Mouse (Mus musculus) testis, postnatal 10 days (tissue): Measurements from ENCODE around the gene C1qtnf5.
A peak's percentile ranks its signal among the peaks of the same experiment; 100 is the strongest.
"Not testable (repeated sequence)": the region's sequence is repeated elsewhere in the genome, so short reads cannot be mapped to it uniquely, and the experiment has no call there.

Experiments used
- DNase-seq: peaks from one replicate; pipeline ENCODE4 v3.0.0; 2021; ENCODE audit warnings: low spot score

The C1qtnf5 gene

GRCm38 (mm10) chr9:44106182-44106581 lies 863 bp upstream of the C1qtnf5 start:
- DNase-seq, result no peak

DNA sequence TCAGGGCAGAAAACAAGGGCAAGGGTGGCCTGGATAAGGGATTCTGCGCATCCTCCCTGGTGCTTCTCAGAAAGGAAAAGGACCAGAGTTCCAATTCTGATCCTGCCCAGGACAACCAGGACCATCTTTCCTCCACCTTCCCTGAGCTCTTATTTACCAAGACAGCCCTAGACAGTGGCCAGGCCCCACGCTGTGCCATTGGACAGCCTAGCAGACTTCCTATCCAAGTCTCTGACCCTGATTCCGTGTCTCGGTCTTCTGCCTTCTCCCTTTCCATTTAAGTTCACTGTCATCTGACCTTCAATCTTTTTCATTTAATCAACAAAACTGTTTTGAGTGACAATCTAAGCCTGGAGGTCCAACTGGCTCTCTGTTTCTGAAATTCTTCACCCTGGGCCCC lies 449 bp upstream of the C1qtnf5 start:
- DNase-seq, result no peak

GRCm38 (mm10) chr9:44107557-44108179 lies 623 bp downstream of the C1qtnf5 start:
- DNase-seq, result peak; percentile 84

DNA sequence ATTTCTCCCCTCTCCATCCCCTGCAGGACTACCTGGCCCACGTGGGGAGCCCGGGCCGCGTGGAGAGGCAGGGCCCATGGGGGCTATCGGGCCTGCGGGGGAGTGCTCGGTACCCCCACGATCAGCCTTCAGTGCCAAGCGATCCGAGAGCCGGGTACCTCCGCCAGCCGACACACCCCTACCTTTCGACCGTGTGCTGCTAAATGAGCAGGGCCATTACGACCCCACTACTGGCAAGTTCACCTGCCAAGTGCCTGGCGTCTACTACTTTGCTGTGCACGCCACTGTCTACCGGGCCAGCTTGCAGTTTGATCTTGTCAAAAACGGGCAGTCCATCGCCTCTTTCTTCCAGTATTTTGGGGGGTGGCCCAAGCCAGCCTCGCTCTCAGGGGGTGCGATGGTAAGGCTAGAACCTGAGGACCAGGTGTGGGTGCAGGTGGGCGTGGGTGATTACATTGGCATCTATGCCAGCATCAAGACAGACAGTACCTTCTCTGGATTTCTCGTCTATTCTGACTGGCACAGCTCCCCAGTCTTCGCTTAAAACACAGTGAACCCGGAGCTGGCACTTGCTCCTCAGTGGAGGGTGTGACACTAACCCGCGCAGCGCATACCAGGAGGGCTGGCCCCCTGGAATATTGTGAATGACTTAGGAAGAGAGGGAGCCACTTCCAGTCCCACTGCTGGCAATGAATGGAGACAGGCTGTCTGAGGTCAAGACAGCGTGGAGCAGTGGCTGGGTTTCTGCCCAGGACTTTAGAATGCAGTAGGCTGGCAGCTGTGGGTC lies 1.4 kb downstream of the C1qtnf5 start:
- no peak for DNase-seq

DNA sequence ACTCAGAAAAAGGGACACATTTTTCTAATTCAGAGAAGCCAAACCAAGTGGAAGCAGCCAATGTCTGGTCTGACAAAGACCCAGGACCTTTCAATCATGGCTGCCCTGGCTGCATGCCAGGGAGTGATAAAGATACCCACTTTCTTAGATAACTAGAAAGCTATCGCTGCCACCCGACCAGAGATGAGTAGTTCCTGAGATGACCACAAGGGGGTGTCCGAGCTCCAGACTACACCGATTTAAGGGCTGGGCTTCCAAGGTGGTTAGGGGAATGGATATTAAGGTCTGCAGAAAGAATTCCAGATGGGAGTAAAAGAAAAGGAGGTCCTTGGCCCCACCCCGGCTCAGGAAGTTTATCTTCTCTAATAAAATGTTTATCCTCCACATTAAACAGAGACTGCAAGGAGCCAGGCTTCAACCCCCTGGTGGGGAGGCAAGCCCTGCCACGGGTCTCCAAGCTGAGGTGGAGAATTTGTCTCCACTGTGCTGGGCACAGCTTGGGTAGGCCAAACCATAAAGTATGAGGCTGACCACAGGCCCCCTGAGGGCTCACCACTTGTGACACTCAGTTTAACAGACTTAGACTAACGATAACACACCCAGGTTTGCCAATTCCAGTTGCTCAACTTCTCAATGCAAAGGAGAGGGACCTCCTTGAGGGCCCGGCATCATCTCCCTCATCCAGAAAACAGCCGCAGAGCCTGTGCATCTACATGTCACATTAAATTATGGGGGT lies 2.5 kb downstream of the C1qtnf5 start:
- peak; percentile 87 for DNase-seq

DNA sequence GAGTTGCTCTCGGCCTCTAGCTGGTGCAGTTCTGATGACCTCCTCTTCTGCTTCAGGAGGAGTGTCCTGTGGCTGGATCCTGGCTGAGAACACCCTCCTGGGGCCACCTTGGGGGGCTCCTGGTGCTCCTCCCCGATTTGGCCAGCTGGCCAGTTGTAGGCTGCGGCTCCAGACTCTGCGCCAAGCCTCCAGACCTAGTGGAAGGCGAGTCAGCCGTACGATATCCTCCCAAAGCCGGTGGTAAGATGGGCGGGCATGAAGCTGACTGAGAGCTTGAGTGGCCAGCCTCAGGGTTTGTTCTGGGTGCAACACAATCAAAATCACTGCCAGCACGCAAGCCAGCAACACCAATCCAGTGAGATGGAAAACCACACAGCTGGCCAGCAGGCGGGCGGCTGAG lies 4.9 kb downstream of the C1qtnf5 start:
- not testable (repeated sequence) for DNase-seq

- peak; percentile 98 for DNase-seq
These were observed 6.2 kb downstream of the C1qtnf5 start, which contains the start of the genes Gm49380 and Rnf26 for GRCm38 (mm10) chr9:44113105-44113789. TSS of gene Gm49380 (minus strand) at chr9:44113500. TSS of gene Rnf26 (minus strand) at chr9:44113517.

DNA sequence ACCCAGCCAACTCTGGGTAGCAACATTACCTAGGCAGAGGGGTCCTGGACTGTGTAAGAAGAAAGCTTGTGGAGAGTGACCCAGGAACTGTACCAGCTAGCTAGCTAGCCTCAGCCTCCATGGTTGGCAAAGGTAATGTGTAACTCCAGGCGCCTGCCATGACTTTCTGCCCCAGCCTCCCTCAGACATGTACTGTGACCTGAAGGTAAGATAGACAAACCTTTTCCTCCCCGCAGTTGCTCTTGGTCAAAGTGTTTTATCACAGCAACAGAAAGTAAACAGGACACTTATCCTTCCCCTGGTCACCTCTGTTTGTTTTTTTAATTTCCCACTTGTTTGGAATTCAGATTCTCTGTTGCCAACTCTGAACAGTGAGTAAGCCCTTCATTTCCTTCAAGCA lies 7.4 kb downstream of the C1qtnf5 start:
- DNase-seq, result no peak

DNA sequence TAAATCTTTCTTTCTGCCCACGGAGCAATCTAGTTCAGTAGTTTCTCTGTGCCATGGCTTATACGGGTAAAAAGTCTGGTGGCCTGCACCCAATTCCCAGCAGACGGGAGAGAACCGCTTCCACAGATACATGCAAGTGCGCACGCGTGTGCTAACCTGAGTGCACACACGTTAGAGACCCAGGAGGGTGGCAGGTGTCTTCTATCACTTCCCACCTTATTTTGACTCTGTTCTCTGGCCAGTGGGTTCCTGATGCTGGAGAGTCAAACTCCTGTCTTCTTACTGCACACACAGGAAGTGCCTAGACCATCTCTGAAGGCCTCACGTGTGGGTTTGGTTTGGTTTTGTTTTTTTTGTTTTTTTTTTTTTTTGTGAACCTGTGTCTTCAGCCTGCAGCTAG lies 8.6 kb downstream of the C1qtnf5 start:
- DNase-seq, result no peak

GRCm38 (mm10) chr9:44116182-44116581 lies 9.1 kb downstream of the C1qtnf5 start:
- DNase-seq, result no peak

- peak; percentile 75 for DNase-seq
These were observed 12.0 kb downstream of the C1qtnf5 start for GRCm38 (mm10) chr9:44119011-44119410.

GRCm38 (mm10) chr9:44119948-44120465 lies 13.0 kb downstream of the C1qtnf5 start:
- no peak for DNase-seq

GRCm38 (mm10) chr9:44124317-44124716 lies 17.3 kb downstream of the C1qtnf5 start:
- DNase-seq, result no peak

DNA sequence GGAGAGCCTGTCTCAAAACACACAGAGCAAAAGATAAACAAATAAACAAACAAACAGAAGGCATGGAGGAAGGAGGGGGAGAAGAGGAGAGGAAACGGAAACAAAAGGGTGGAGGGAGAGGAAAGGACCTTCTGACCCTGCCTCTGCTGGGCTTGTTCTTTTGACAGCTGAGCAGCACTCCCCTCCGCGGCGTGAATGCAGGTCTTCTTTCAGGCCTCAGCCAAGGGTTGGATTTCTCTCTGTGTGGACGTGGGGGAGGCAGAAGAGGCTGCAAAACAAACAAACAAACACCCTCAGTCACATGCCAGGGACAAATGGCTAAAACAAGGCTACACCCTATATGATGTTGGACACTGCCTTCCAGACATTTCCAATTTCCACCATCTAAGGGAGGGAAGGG lies 18.0 kb downstream of the C1qtnf5 start:
- DNase-seq, result no peak

DNA sequence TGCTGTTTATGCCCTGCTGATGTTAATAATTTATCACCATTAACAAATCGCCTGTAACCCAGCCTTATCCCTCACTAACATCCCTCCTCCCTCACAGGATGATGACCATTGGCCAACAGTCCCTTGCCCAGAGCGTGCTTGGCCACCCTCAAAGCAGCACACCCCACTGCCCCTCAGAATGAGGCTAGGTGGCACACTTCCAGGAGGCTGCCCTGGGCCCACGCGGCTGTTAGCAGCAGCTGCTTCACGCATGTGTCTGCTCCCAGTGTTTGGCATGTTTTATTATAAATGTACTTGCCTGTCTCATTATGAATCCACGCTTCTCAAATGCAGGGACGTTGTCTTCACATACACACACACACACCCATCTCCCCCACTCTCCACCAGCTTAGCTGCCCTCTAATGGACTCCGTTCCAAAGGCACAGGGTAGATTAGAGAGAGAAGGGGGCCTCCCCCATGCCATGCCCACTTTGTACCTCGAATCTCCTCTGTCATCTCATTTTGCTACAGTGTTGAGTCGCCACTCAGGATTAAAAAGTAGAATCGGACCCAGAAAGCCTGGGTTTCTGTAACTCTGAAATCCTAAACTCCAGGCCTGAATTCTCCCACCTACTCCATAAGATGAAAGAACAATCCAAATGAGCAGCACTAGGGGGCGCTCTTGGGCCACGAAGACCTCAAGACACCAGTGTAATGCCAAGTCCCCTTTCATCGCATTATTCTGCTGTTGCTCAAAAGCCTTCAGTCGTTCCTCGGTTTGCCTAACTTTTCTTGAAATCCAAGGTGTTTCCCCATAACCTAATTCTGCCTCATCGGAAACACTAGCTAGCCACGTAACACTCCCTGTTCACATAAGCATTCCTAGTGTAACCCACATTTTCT lies 18.7 kb downstream of the C1qtnf5 start:
- peak; percentile 88 for DNase-seq

GRCm38 (mm10) chr9:44126746-44127145 lies 19.7 kb downstream of the C1qtnf5 start:
- DNase-seq, result no peak

DNA sequence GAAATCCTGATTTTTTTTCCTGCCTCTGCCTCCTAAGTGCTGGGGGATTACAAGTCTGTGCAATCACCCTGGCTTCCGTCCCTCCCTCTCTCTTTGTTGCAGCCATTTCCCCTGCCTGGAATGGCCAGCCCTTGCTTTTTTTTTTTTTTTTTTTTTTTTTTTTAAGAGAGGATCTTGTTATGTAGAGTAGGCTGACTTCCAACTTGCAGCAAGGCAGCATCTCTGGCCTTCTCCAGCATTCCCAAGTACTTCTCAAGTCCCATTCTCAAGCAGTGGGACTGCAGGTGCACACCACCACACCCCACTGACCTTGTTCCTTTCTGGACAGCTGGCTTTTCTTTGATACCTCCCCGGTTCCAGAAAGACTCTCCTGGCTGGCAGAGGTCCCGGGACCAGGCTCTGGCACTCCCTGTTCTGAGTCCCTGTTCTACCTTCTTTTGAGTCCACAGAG lies 20.3 kb downstream of the C1qtnf5 start:
- no peak for DNase-seq

GRCm38 (mm10) chr9:44129633-44130032 lies 22.6 kb downstream of the C1qtnf5 start:
- DNase-seq, result no peak

- DNase-seq, result peak; percentile 77
These were observed 23.0 kb downstream of the C1qtnf5 start for GRCm38 (mm10) chr9:44130034-44130433.

GRCm38 (mm10) chr9:44130581-44131275 lies 23.7 kb downstream of the C1qtnf5 start:
- DNase-seq, result no peak
